Mouse (Mus musculus) heart, adult 2 months (tissue): Measurements from ENCODE around the gene Lrrc58. TPM values are rescaled to one million over a fixed set of nuclear protein-coding genes. Genes with fewer than 3 reads are reported as not detected.

Experiments
- DNase-seq, 2 experiments: peaks; one replicate each; pipeline ENCODE4 v3.0.0; 2021
- H3K27ac ChIP-seq: fragments of 200-600 bp; 2 replicates; pipeline ENCODE4 v1.8.1; 2022
- H3K27me3 ChIP-seq: fragments of 200-500 bp; 2 replicates; pipeline ENCODE4 v1.6.1; 2012; ENCODE audit warnings: mild to moderate bottlenecking, low read length, inconsistent platforms, mixed read lengths; ENCODE audit not compliant: control insufficient read depth, insufficient read depth
- H3K36me3 ChIP-seq: fragments of 200-500 bp; 2 replicates; pipeline ENCODE4 v1.6.1; 2012; ENCODE audit warnings: low read length, inconsistent platforms; ENCODE audit not compliant: control insufficient read depth, insufficient read depth
- H3K4me1 ChIP-seq: fragments of 200-500 bp; 2 replicates; pipeline ENCODE4 v1.6.1; 2011; ENCODE audit warnings: low read length; ENCODE audit not compliant: control insufficient read depth, insufficient read depth
- H3K4me3 ChIP-seq: fragments of 200-600 bp; 2 replicates; pipeline ENCODE4 v1.8.1; 2022
- H3K79me2 ChIP-seq: fragments of 200-500 bp; replicated peaks from 2 replicates; pipeline ENCODE4 v1.6.1; 2012; ENCODE audit warnings: mild to moderate bottlenecking, inconsistent platforms, low read length, moderate library complexity, mixed read lengths; ENCODE audit not compliant: control insufficient read depth, insufficient read depth
- H3K9ac ChIP-seq: fragments of 200-500 bp; 2 replicates; pipeline ENCODE4 v1.6.1; 2012; ENCODE audit warnings: low read depth, mild to moderate bottlenecking, control low read depth, inconsistent platforms, low read length, mixed read lengths
- CTCF ChIP-seq: fragments of 200-600 bp; IDR thresholded peaks from 2 replicates; pipeline ENCODE4 v1.8.1; 2022; ENCODE audit warnings: antibody characterized with exemption, mild to moderate bottlenecking, moderate library complexity
- EP300 ChIP-seq: fragments of 200-500 bp; IDR thresholded peaks from 2 replicates; pipeline ENCODE4 v1.6.1; 2011; ENCODE audit warnings: low read depth, low read length, control low read depth; ENCODE audit not compliant: insufficient read depth
- POLR2A ChIP-seq: fragments of 200-500 bp; IDR thresholded peaks from 2 replicates; pipeline ENCODE4 v1.6.1; 2011; ENCODE audit warnings: mild to moderate bottlenecking, low read depth, low read length, control low read depth; ENCODE audit not compliant: insufficient read depth
- WGBS: fragments of 180-500 bp; shearing (Covaris S2); methylation state at CpG from one replicate; pipeline ENCODE4 v1.1.7; 2018; 5-methylcytosine and 5-hydroxymethylcytosine counted together
- intact Hi-C: fragments of 180-260 bp; cut with DNase I; formaldehyde crosslinking; loops from one replicate; pipeline ENCODE4 v1.15.1; 2025
- long read RNA-seq: library from polyadenylated mRNA; stranded (forward); transcript quantifications from one replicate; pipeline ENCODE4 v2.0.0, GENCODE M21; 2021
- polyA plus RNA-seq: library from polyadenylated mRNA; depleted of rRNA; stranded (reverse); fragments of >200 nt; gene quantifications from 2 replicates; pipeline ENCODE4 v1.2.3, GENCODE M21; 2012; rRNA removed
- total RNA-seq, 2 experiments: library from RNA; stranded (reverse); gene quantifications; 2 replicates each; pipeline ENCODE4 v1.2.3; 2021

Gene Lrrc58
- total RNA-seq (10 to 100 TPM; 64.4 to 83.5 TPM), polyA plus RNA-seq (11.8 and 21.1 TPM in 2 replicates)
- long read RNA-seq, full-length matches to known transcripts, result 5 of 18 reads
- long read RNA-seq, partial matches to known transcripts, result 0 of 18 reads
- long read RNA-seq, other reads (novel, unspliced or antisense), result 13 of 18 reads

- H3K4me1 ChIP-seq, result peaks cover 18% of the 10 kb centered on the region
- H3K27me3 ChIP-seq, result no peaks in the 10 kb centered on the region
- under 1% methylated on average over 86 of the region's 86 CpGs for WGBS
- intact Hi-C loops, result loop anchor here (2.0 to 5.0 kb wide), 5 partner anchors 15 to 221 kb away; partner anchors contain the start of gene Gsk3b
- H3K79me2 ChIP-seq, result peaks cover 6% of the 10 kb centered on the region
- H3K4me3 ChIP-seq, result peak within 1 kb of the TSS; percentile 93
- peak within 1 kb of the TSS; percentile 98 for H3K27ac ChIP-seq
- DNase-seq, result peak; percentile 93 to 94
- H3K36me3 ChIP-seq, result peaks cover 24% of the 10 kb centered on the region
- TF ChIP-seq EP300 (no peak), CTCF (peak; percentile 13; the same call in 1 of the 2 replicates), POLR2A (0 out of 2 replicates have a peak, but pooled peaks have one; percentile 19)
- H3K9ac ChIP-seq, result peak within 1 kb of the TSS; percentile 99
These were observed at the start of gene Lrrc58 for GRCm38 (mm10) chr16:37867791-37868505. Gene Lrrc58, plus strand, starts transcription at chr16:37868389.

- no peaks in the 10 kb centered on the region for H3K27me3 ChIP-seq
- no peaks in the 10 kb centered on the region for H3K79me2 ChIP-seq
- DNase-seq, result no peak
- intact Hi-C loops, result no loop called here
- peaks cover 2% of the 10 kb centered on the region; the same call in 1 of the 2 replicates for H3K4me1 ChIP-seq
- TF ChIP-seq EP300 (no peak), POLR2A (no peak), CTCF (no peak)
- WGBS, result 46% methylated on average over 5 of the region's 5 CpGs
- no peak overlapping the region for H3K9ac ChIP-seq
- no peak overlapping the region for H3K27ac ChIP-seq
- H3K36me3 ChIP-seq, result peaks cover 2% of the 10 kb centered on the region; the same call in 1 of the 2 replicates
- H3K4me3 ChIP-seq, result no peak overlapping the region
These were observed 44.2 kb upstream of the Lrrc58 start for GRCm38 (mm10) chr16:37823949-37824348.

- intact Hi-C loops, result no loop called here
- no peak overlapping the region for H3K4me3 ChIP-seq
- H3K9ac ChIP-seq, result no peak overlapping the region
- no peaks in the 10 kb centered on the region for H3K79me2 ChIP-seq
- peaks cover 2% of the 10 kb centered on the region; the same call in 1 of the 2 replicates for H3K4me1 ChIP-seq
- no peak overlapping the region for H3K27ac ChIP-seq
- WGBS, result 84% methylated on average over 12 of the region's 12 CpGs
- DNase-seq, result no peak
- peaks cover 2% of the 10 kb centered on the region; the same call in 1 of the 2 replicates for H3K36me3 ChIP-seq
- H3K27me3 ChIP-seq, result no peaks in the 10 kb centered on the region
- TF ChIP-seq EP300 (no peak), CTCF (no peak), POLR2A (no peak)
These were observed 43.2 kb upstream of the Lrrc58 start for GRCm38 (mm10) chr16:37824778-37825505.

GRCm38 (mm10) chr16:37826286-37826685 is 41.9 kb upstream of the Lrrc58 start:
- Histone ChIP-seq H3K79me2 (no peaks in the 10 kb centered on the region), H3K36me3 (peaks cover 6% of the 10 kb centered on the region), H3K4me3 (no peak overlapping the region), H3K27ac (no peak overlapping the region), H3K4me1 (no peaks in the 10 kb centered on the region; the same call in 1 of the 2 replicates), H3K27me3 (no peaks in the 10 kb centered on the region), H3K9ac (no peak overlapping the region)
- intact Hi-C loops, result no loop called here
- WGBS, result 94% methylated on average over 3 of the region's 3 CpGs
- TF ChIP-seq EP300 (no peak), POLR2A (no peak), CTCF (no peak)
- DNase-seq, result no peak

- intact Hi-C loops, result no loop called here
- no peak overlapping the region for H3K9ac ChIP-seq
- TF ChIP-seq CTCF (peak; percentile 21), EP300 (no peak)
- H3K4me1 ChIP-seq, result peaks cover 4% of the 10 kb centered on the region
- no peaks in the 10 kb centered on the region for H3K27me3 ChIP-seq
- H3K79me2 ChIP-seq, result no peaks in the 10 kb centered on the region
- peaks cover 7% of the 10 kb centered on the region for H3K36me3 ChIP-seq
- H3K4me3 ChIP-seq, result no peak overlapping the region
- no peak for DNase-seq
- H3K27ac ChIP-seq, result no peak overlapping the region
- WGBS, result 37% methylated on average over 7 of the region's 7 CpGs
These were observed 37.1 kb upstream of the Lrrc58 start for GRCm38 (mm10) chr16:37831041-37831440.
